Mouse (Mus musculus): ENCODE results near the gene Tmem151a. TPM values are rescaled to one million over a fixed set of nuclear protein-coding genes. Genes with fewer than 3 reads are reported as not detected.

Gene Tmem151a
- polyA plus RNA-seq, 1 experiment, result 10.1 TPM

- H3K4me3 ChIP-seq, result peak overlapping the region; percentile 29
- no peaks in the 10 kb centered on the region for H3K79me2 ChIP-seq (ENCODE audit: control insufficient read depth, insufficient read depth)
- H3K27me3 ChIP-seq (ENCODE audit: control insufficient read depth, insufficient read depth, insufficient read length), result no peaks in the 10 kb centered on the region
- no peaks in the 10 kb centered on the region for H3K36me3 ChIP-seq (ENCODE audit: control insufficient read depth, insufficient read depth)
- TF ChIP-seq USF1 (IDR thresholded peaks at IDR 0.05; ENCODE audit: low read depth), result no peak
- TF ChIP-seq SRF (IDR thresholded peaks at IDR 0.05; ENCODE audit: control insufficient read depth, insufficient read length, low read depth), result no peak
- no peak overlapping the region for H3ac ChIP-seq (ENCODE audit: control insufficient read depth, insufficient read length)
- H3K4me2 ChIP-seq (ENCODE audit: low read depth), result peak overlapping the region; percentile 97
These were observed 12.3 kb downstream of the Tmem151a start for GRCm38 (mm10) chr19:5073028-5073427.

GRCm38 (mm10) chr19:5072389-5073019 lies 12.8 kb downstream of the Tmem151a start:
- TF ChIP-seq USF1 (IDR thresholded peaks at IDR 0.05; ENCODE audit: low read depth) (peak; percentile 51), CEBPB (IDR thresholded peaks at IDR 0.05; ENCODE audit: insufficient read depth, poor library complexity, severe bottlenecking) (no peak)
- H3K27me3 ChIP-seq (ENCODE audit: control insufficient read depth, insufficient read depth, insufficient read length), result no peaks in the 10 kb centered on the region
- peak overlapping the region; percentile 29 for H3K4me3 ChIP-seq
- peak overlapping the region; percentile 97 for H3K4me2 ChIP-seq (ENCODE audit: low read depth)
- no peaks in the 10 kb centered on the region for H3K79me2 ChIP-seq (ENCODE audit: control insufficient read depth, insufficient read depth)
- H3ac ChIP-seq (ENCODE audit: control insufficient read depth, insufficient read length), result no peak overlapping the region
- no peaks in the 10 kb centered on the region for H3K36me3 ChIP-seq (ENCODE audit: control insufficient read depth, insufficient read depth)

- peak overlapping the region; percentile 97 for H3K4me2 ChIP-seq (ENCODE audit: low read depth)
- no peaks in the 10 kb centered on the region for H3K27me3 ChIP-seq (ENCODE audit: control insufficient read depth, insufficient read depth, insufficient read length)
- TF ChIP-seq MYOD1 (IDR thresholded peaks at IDR 0.05; ENCODE audit: control insufficient read depth in 1 of 3, insufficient read length in 2 of 3, low read depth in 2 of 3) (no peak), POLR2A (IDR thresholded peaks at IDR 0.05; ENCODE audit: insufficient read length, low read depth) (peak; percentile 33)
- no peaks in the 10 kb centered on the region for H3K36me3 ChIP-seq (ENCODE audit: control insufficient read depth, insufficient read depth)
- peak overlapping the region; percentile 29 for H3K4me3 ChIP-seq
- no peak overlapping the region for H3ac ChIP-seq (ENCODE audit: control insufficient read depth, insufficient read length)
- H3K79me2 ChIP-seq (ENCODE audit: control insufficient read depth, insufficient read depth), result no peaks in the 10 kb centered on the region
These were observed 13.6 kb downstream of the Tmem151a start for GRCm38 (mm10) chr19:5071545-5072369.

- TF ChIP-seq TCF12 (IDR thresholded peaks at IDR 0.05; ENCODE audit: insufficient read depth, poor library complexity, severe bottlenecking) (no peak), REST (IDR thresholded peaks at IDR 0.05; ENCODE audit: insufficient read depth, insufficient read length) (no peak), MAX (IDR thresholded peaks at IDR 0.05; ENCODE audit: low read depth) (no peak), POLR2A (IDR thresholded peaks at IDR 0.05; ENCODE audit: insufficient read length, low read depth) (no peak), POLR2AphosphoS2 (IDR thresholded peaks at IDR 0.05; ENCODE audit: insufficient read length, low read depth) (no peak), SRF (IDR thresholded peaks at IDR 0.05; ENCODE audit: control insufficient read depth, insufficient read length, low read depth) (no peak), MYOG (IDR thresholded peaks at IDR 0.05; ENCODE audit: control insufficient read depth in 1 of 3, insufficient read depth in 1 of 3, insufficient read length in 2 of 3, low read depth in 2 of 3) (no peak), TCF3 (IDR thresholded peaks at IDR 0.05; ENCODE audit: insufficient read length, low read depth) (no peak), USF1 (IDR thresholded peaks at IDR 0.05; ENCODE audit: low read depth) (no peak), CEBPB (IDR thresholded peaks at IDR 0.05; ENCODE audit: insufficient read depth, poor library complexity, severe bottlenecking) (no peak), E2F4 (IDR thresholded peaks at IDR 0.05; ENCODE audit: insufficient read depth) (no peak)
- no peaks in the 10 kb centered on the region for H3K79me2 ChIP-seq (ENCODE audit: control insufficient read depth, insufficient read depth)
- no peak overlapping the region for H3ac ChIP-seq (ENCODE audit: control insufficient read depth, insufficient read length)
- H3K4me2 ChIP-seq (ENCODE audit: low read depth), result peak overlapping the region; percentile 97
- H3K27me3 ChIP-seq (ENCODE audit: control insufficient read depth, insufficient read depth, insufficient read length), result no peaks in the 10 kb centered on the region
- H3K36me3 ChIP-seq (ENCODE audit: control insufficient read depth, insufficient read depth), result no peaks in the 10 kb centered on the region
- H3K4me3 ChIP-seq, result peak overlapping the region; percentile 29
These were observed 14.3 kb downstream of the Tmem151a start for GRCm38 (mm10) chr19:5071077-5071476.

- Histone ChIP-seq H3K4me3 (no peak overlapping the region), H3K79me2 (ENCODE audit: control insufficient read depth, insufficient read depth) (no peaks in the 10 kb centered on the region), H3K27me3 (ENCODE audit: control insufficient read depth, insufficient read depth, insufficient read length) (no peaks in the 10 kb centered on the region), H3K36me3 (ENCODE audit: control insufficient read depth, insufficient read depth) (no peaks in the 10 kb centered on the region), H3ac (ENCODE audit: control insufficient read depth, insufficient read length) (no peak overlapping the region), H3K4me2 (ENCODE audit: low read depth) (no peak overlapping the region)
- no peak for TF ChIP-seq POLR2A (IDR thresholded peaks at IDR 0.05; ENCODE audit: insufficient read length, low read depth)
- no peak for TF ChIP-seq USF1 (IDR thresholded peaks at IDR 0.05; ENCODE audit: low read depth)
- TF ChIP-seq MYOD1 (IDR thresholded peaks at IDR 0.05; ENCODE audit: control insufficient read depth in 1 of 3, insufficient read length in 2 of 3, low read depth in 2 of 3), result no peak
- TF ChIP-seq E2F4 (IDR thresholded peaks at IDR 0.05; ENCODE audit: insufficient read depth), result no peak
These were observed 15.4 kb downstream of the Tmem151a start for GRCm38 (mm10) chr19:5069978-5070377.

- no peaks in the 10 kb centered on the region for H3K79me2 ChIP-seq (ENCODE audit: control insufficient read depth, insufficient read depth)
- TF ChIP-seq REST (IDR thresholded peaks at IDR 0.05; ENCODE audit: insufficient read depth, insufficient read length), result no peak
- TF ChIP-seq POLR2A (IDR thresholded peaks at IDR 0.05; ENCODE audit: insufficient read length, low read depth), result no peak
- no peak for TF ChIP-seq SRF (IDR thresholded peaks at IDR 0.05; ENCODE audit: control insufficient read depth, insufficient read length, low read depth)
- no peak for TF ChIP-seq E2F4 (IDR thresholded peaks at IDR 0.05; ENCODE audit: insufficient read depth)
- no peak for TF ChIP-seq CEBPB (IDR thresholded peaks at IDR 0.05; ENCODE audit: insufficient read depth, poor library complexity, severe bottlenecking)
- no peak for TF ChIP-seq TCF3 (IDR thresholded peaks at IDR 0.05; ENCODE audit: insufficient read length, low read depth)
- no peak for TF ChIP-seq POLR2AphosphoS2 (IDR thresholded peaks at IDR 0.05; ENCODE audit: insufficient read length, low read depth)
- TF ChIP-seq MYOD1 (IDR thresholded peaks at IDR 0.05; ENCODE audit: control insufficient read depth in 1 of 3, insufficient read length in 2 of 3, low read depth in 2 of 3), result no peak
- no peak for TF ChIP-seq MAX (IDR thresholded peaks at IDR 0.05; ENCODE audit: low read depth)
- TF ChIP-seq USF1 (IDR thresholded peaks at IDR 0.05; ENCODE audit: low read depth), result no peak
- TF ChIP-seq MYOG (IDR thresholded peaks at IDR 0.05; ENCODE audit: control insufficient read depth in 1 of 3, insufficient read depth in 1 of 3, insufficient read length in 2 of 3, low read depth in 2 of 3), result no peak
- TF ChIP-seq TCF12 (IDR thresholded peaks at IDR 0.05; ENCODE audit: insufficient read depth, poor library complexity, severe bottlenecking), result no peak
- H3K4me2 ChIP-seq (ENCODE audit: low read depth), result no peak overlapping the region
- no peak overlapping the region for H3ac ChIP-seq (ENCODE audit: control insufficient read depth, insufficient read length)
- H3K4me3 ChIP-seq, result no peak overlapping the region
- no peaks in the 10 kb centered on the region for H3K36me3 ChIP-seq (ENCODE audit: control insufficient read depth, insufficient read depth)
- H3K27me3 ChIP-seq (ENCODE audit: control insufficient read depth, insufficient read depth, insufficient read length), result no peaks in the 10 kb centered on the region
These were observed 15.8 kb downstream of the Tmem151a start for GRCm38 (mm10) chr19:5069486-5069885.
